Mouse (Mus musculus): ENCODE results near the gene Batf3.
A peak's percentile ranks its signal among the peaks of the same experiment; 100 is the strongest.
"Not testable (repeated sequence)": the region's sequence is repeated elsewhere in the genome, so short reads cannot be mapped to it uniquely, and the experiment has no call there.

Gene Batf3

GRCm38 (mm10) chr1:191131692-191132091 lies 34.0 kb downstream of the Batf3 start:
- no peak for DNase-seq (ENCODE audit: low read depth, low spot score)

- DNase-seq (ENCODE audit: low read depth, low spot score): no peak
Measured at GRCm38 (mm10) chr1:191132240-191132639, 34.6 kb downstream of the Batf3 start.

GRCm38 (mm10) chr1:191132934-191133333 lies 35.3 kb downstream of the Batf3 start:
- DNase-seq (ENCODE audit: low read depth, low spot score): no peak

GRCm38 (mm10) chr1:191135406-191135805 lies 37.8 kb downstream of the Batf3 start:
- no peak for DNase-seq (ENCODE audit: low read depth, low spot score)

GRCm38 (mm10) chr1:191138436-191138835 lies 40.8 kb downstream of the Batf3 start:
- no peak for DNase-seq (ENCODE audit: low read depth, low spot score)

- no peak for DNase-seq (ENCODE audit: low read depth, low spot score)
Measured at GRCm38 (mm10) chr1:191138874-191139495, 41.3 kb downstream of the Batf3 start.

- DNase-seq (ENCODE audit: low read depth, low spot score): no peak
Measured at GRCm38 (mm10) chr1:191140983-191141382, 43.3 kb downstream of the Batf3 start.

GRCm38 (mm10) chr1:191149489-191149888 lies 51.8 kb downstream of the Batf3 start:
- DNase-seq (ENCODE audit: low read depth, low spot score): not testable (repeated sequence)

- DNase-seq (ENCODE audit: low read depth, low spot score): no peak
Measured at GRCm38 (mm10) chr1:191150924-191151605, 53.4 kb downstream of the Batf3 start.

GRCm38 (mm10) chr1:191153052-191153451 lies 55.4 kb downstream of the Batf3 start:
- peak; percentile 73 for DNase-seq (ENCODE audit: low read depth, low spot score)

GRCm38 (mm10) chr1:191154314-191154713 lies 56.7 kb downstream of the Batf3 start:
- no peak for DNase-seq (ENCODE audit: low read depth, low spot score)
